Mouse (Mus musculus): ENCODE results near the gene Prdx5.

DNA sequence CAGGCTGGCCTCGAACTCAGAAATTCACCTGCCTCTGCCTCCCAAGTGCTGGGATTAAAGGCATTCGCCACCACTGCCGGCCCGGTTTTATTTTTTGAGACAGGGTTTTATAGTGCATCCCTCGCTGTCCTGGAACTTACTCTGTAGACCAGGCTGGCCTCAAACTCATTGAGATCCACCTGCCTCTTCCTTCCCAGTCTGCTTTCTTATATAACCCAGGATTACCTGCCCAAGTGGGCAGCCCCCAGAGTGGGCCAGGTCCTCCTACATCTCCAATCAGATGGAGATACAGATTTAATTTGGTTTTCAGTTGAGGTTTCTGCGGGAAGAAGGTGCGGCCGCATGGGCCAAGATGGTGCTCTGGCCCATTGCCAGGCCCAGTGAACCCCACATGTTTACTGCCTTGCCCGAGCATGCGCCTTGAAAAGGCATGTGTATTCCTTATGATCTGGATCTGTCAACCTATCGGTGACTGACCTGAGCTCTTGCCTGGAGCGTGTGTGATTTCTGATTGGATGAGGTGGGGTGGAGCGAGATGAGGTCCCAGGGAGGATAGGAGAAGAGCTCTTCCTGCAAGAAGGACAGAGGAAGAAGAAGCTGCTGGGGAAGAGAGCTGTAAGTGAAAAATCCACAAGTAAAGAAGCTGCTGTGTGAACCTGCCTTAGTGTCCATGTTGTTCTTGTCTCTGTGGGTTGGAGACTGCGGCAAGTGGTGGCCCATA, 16.0 kb downstream of the Prdx5 start:
- TF ChIP-seq POLR2AphosphoS2 (IDR thresholded peaks at IDR 0.05; ENCODE audit: insufficient read length, low read depth) (no peak), POLR2A (IDR thresholded peaks at IDR 0.05; ENCODE audit: insufficient read length, low read depth) (no peak), E2F4 (IDR thresholded peaks at IDR 0.05; ENCODE audit: insufficient read depth) (no peak), MYOD1 (IDR thresholded peaks at IDR 0.05; ENCODE audit: control insufficient read depth in 1 of 3, insufficient read length in 2 of 3, low read depth in 2 of 3) (no peak)

Measured in myocyte (in vitro differentiated cells).